Mouse (Mus musculus) lung, postnatal 0 days (tissue): Measurements from ENCODE around the gene Celf1. TPM values are rescaled to one million over a fixed set of nuclear protein-coding genes. Genes with fewer than 3 reads are reported as not detected.

ENCODE experiments used
- ATAC-seq: fragments of 200-750 bp; cut with Nextera tagmentation; 2 replicates; pipeline ENCODE4 v1.8.0; 2017; ENCODE audit warnings: moderate library complexity
- DNase-seq: peaks from one replicate; pipeline ENCODE4 v3.0.0-alpha.2; 2016; ENCODE audit warnings: low spot score
- H3K27ac ChIP-seq: fragments of 300-500 bp; sonication (generic); 2 replicates; pipeline ENCODE4 v1.5.1; 2014; ENCODE audit warnings: antibody characterized with exemption, mild to moderate bottlenecking, low read length, mixed read lengths
- H3K27me3 ChIP-seq: fragments of 300-500 bp; sonication (generic); replicated peaks from 2 replicates; pipeline ENCODE4 v1.6.1; 2014; ENCODE audit warnings: low read length, mixed read lengths; ENCODE audit not compliant: insufficient read depth
- H3K36me3 ChIP-seq: fragments of 300-500 bp; sonication (generic); 2 replicates; pipeline ENCODE4 v1.6.1; 2014; ENCODE audit warnings: low read length, mixed read lengths; ENCODE audit not compliant: insufficient read depth
- H3K4me1 ChIP-seq: fragments of 300-500 bp; sonication (generic); 2 replicates; pipeline ENCODE4 v1.6.1; 2014; ENCODE audit warnings: antibody characterized with exemption, low read depth, low read length, mixed read lengths; ENCODE audit not compliant: insufficient read depth
- H3K4me2 ChIP-seq: fragments of 300-500 bp; sonication (generic); replicated peaks from 2 replicates; pipeline ENCODE4 v1.6.1; 2014; ENCODE audit warnings: low read depth, mild to moderate bottlenecking, low read length, moderate library complexity, mixed read lengths
- H3K4me3 ChIP-seq: fragments of 300-500 bp; sonication (generic); 2 replicates; pipeline ENCODE4 v1.5.1; 2014; ENCODE audit warnings: low read depth, low read length
- H3K9ac ChIP-seq: fragments of 300-500 bp; sonication (generic); replicated peaks from 2 replicates; pipeline ENCODE4 v1.6.1; 2014; ENCODE audit warnings: low read depth, mild to moderate bottlenecking
- H3K9me3 ChIP-seq: fragments of 300-500 bp; sonication (generic); 2 replicates; pipeline ENCODE4 v1.6.1; 2016; ENCODE audit warnings: low read length, mixed read lengths
- CTCF ChIP-seq: IDR thresholded peaks from 2 replicates; pipeline ENCODE4 v1.5.1; 2016; ENCODE audit warnings: antibody characterized with exemption, mild to moderate bottlenecking
- EP300 ChIP-seq: IDR thresholded peaks from 2 replicates; pipeline ENCODE4 v1.6.1; 2016; ENCODE audit warnings: antibody characterized with exemption, mild to moderate bottlenecking, control low read depth
- WGBS: fragments of 180-500 bp; shearing (Covaris S2); extraction: QIAGEN DNeasy Blood & Tissue Kit; methylation state at CpG from one replicate; pipeline ENCODE4 v1.1.7; 2014; 5-methylcytosine and 5-hydroxymethylcytosine counted together
- polyA plus RNA-seq: library from polyadenylated mRNA; unstranded; fragments of >200 nt; fragmentation: Nextera tagmentation; extraction: Ambion mirVana; gene quantifications from 2 replicates; pipeline ENCODE4 v1.2.1, GENCODE M21; 2015

Celf1 gene
- polyA plus RNA-seq, 1 experiment from 2014 or later: 35.1 TPM

DNA sequence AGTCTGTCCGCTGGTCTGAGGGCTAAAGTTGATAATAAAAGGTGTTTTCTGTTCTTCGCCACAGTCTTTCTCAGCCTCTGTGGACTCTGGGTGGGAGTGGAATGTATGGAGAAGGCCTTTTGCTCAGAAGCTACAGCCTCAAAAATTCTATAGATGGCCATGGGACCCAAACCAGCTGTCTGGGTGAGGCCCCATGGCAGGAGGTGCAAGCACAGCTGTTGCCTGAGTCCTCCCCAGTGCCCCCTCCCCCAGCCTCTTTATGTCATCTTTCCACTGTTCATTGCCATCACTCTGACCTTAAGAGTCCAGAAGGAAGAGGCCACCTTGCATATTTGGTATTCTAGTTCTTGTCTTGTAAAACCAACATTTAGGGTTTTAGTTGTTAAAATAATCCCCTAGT lies 119.2 kb downstream of the Celf1 start:
- Histone ChIP-seq H3K27me3 (no peaks in the 10 kb centered on the region), H3K4me1 (peaks cover 6% of the 10 kb centered on the region), H3K9me3 (no peaks in the 10 kb centered on the region), H3K4me2 (no peak overlapping the region), H3K27ac (no peak overlapping the region), H3K36me3 (peaks cover 55% of the 10 kb centered on the region), H3K9ac (no peak overlapping the region), H3K4me3 (no peak overlapping the region)
- DNase-seq (no peak), ATAC-seq (no peak)
- 94% methylated on average over 2 of the region's 2 CpGs for WGBS
- no peak for TF ChIP-seq EP300
- TF ChIP-seq CTCF: no peak

GRCm38 (mm10) chr2:91060544-91061355 lies 120.6 kb downstream of the Celf1 start:
- peaks cover 49% of the 10 kb centered on the region for H3K36me3 ChIP-seq
- H3K9ac ChIP-seq: no peak overlapping the region
- no peaks in the 10 kb centered on the region for H3K9me3 ChIP-seq
- H3K27ac ChIP-seq: no peak overlapping the region
- ATAC-seq (peak; percentile 43), DNase-seq (peak; percentile 37)
- H3K4me2 ChIP-seq: no peak overlapping the region
- WGBS: 76% methylated on average over 10 of the region's 10 CpGs
- TF ChIP-seq EP300 (no peak), CTCF (peak; percentile 82)
- H3K4me1 ChIP-seq: no peaks in the 10 kb centered on the region
- no peaks in the 10 kb centered on the region for H3K27me3 ChIP-seq
- no peak overlapping the region for H3K4me3 ChIP-seq

DNA sequence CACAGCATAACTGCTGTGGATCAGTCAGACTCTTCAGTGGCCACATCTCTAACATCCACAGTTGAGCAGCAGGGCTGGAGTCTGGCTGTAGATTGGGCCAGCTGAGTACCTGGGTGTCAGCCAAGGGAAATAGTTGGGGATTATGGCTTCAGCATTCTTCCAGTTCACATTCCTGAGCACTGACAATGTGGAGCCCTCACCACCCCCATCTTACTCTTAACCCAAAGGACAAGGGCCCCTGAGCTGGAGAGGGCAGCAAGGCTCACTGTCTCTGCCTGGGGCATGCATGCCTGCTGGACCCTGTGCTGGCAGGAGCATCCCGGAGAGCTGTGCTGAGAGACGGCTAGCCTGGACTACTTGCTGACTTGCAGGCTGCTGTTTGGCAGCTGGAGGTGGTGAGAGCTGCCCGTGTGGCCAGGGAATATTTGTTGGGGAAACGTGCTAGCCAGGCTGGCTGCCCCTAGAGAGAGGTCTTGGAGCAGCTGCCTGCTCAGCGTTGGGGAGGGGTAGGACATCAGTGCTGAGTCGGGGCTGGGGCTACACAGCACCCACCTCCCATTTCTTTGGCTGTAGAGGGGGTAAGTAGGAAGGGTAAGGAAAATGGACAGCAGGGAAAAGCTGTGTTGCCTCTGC lies 121.8 kb downstream of the Celf1 start:
- ATAC-seq (peak; percentile 51), DNase-seq (peak; percentile 44)
- Histone ChIP-seq H3K4me2 (no peak overlapping the region), H3K9ac (no peak overlapping the region), H3K27ac (no peak overlapping the region; the same call in 1 of the 2 replicates), H3K36me3 (peaks cover 37% of the 10 kb centered on the region), H3K9me3 (no peaks in the 10 kb centered on the region), H3K4me3 (no peak overlapping the region), H3K4me1 (no peaks in the 10 kb centered on the region), H3K27me3 (no peaks in the 10 kb centered on the region)
- WGBS: 69% methylated on average over 6 of the region's 6 CpGs
- TF ChIP-seq CTCF: no peak
- TF ChIP-seq EP300: no peak

- peaks cover 27% of the 10 kb centered on the region for H3K36me3 ChIP-seq
- WGBS: 92% methylated on average over 16 of the region's 16 CpGs
Measured at GRCm38 (mm10) chr2:91062779-91063606, 122.8 kb downstream of the Celf1 start.

DNA sequence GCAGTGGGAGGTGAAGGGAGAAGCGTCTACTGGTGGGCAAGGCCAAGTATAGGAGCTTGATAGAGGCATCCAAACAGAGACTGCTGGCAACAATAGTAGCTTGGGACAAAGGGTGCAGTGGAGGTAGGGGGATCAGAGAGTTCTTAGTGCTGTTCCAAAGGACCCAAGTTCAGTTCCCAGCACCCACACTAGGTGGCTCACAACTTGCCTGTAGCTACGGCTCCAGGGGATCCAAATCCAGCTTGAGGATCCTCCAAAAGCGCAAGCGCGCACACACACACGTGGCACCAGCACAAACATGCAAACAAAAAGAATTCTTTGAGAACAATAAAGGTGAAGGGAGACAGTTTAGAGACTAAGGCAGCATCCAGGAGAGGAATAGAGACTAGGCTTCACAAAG lies 124.0 kb downstream of the Celf1 start:
- no peak for ATAC-seq
- Histone ChIP-seq H3K9ac (no peak overlapping the region), H3K4me1 (peaks cover 3% of the 10 kb centered on the region; the same call in 1 of the 2 replicates), H3K4me3 (no peak overlapping the region), H3K27me3 (no peaks in the 10 kb centered on the region), H3K9me3 (no peaks in the 10 kb centered on the region), H3K27ac (no peak overlapping the region), H3K4me2 (no peak overlapping the region), H3K36me3 (peaks cover 17% of the 10 kb centered on the region)
- WGBS: 86% methylated on average over 6 of the region's 6 CpGs
- no peak for TF ChIP-seq CTCF
- no peak for TF ChIP-seq EP300
- DNase-seq: no peak

More at GRCm38 (mm10) chr2:91062779-91063606, 122.8 kb downstream of the Celf1 start:
- Histone ChIP-seq H3K4me2 (no peak overlapping the region), H3K4me3 (no peak overlapping the region), H3K9me3 (no peaks in the 10 kb centered on the region), H3K4me1 (no peaks in the 10 kb centered on the region), H3K9ac (no peak overlapping the region), H3K27ac (no peak overlapping the region), H3K27me3 (no peaks in the 10 kb centered on the region)
- no peak for DNase-seq
- ATAC-seq: no peak
- TF ChIP-seq CTCF: no peak
- no peak for TF ChIP-seq EP300

GRCm38 (mm10) chr2:91065544-91065943 lies 125.4 kb downstream of the Celf1 start:
- no peak overlapping the region for H3K27ac ChIP-seq
- H3K4me1 ChIP-seq: peaks cover 3% of the 10 kb centered on the region; the same call in 1 of the 2 replicates
- ATAC-seq (no peak), DNase-seq (peak; percentile 62)
- H3K4me3 ChIP-seq: no peak overlapping the region
- H3K9me3 ChIP-seq: no peaks in the 10 kb centered on the region
- WGBS: 41% methylated on average over 3 of the region's 3 CpGs
- no peak overlapping the region for H3K9ac ChIP-seq
- no peak for TF ChIP-seq EP300
- TF ChIP-seq CTCF: peak; percentile 83
- no peaks in the 10 kb centered on the region for H3K27me3 ChIP-seq
- H3K4me2 ChIP-seq: no peak overlapping the region
- H3K36me3 ChIP-seq: peaks cover 10% of the 10 kb centered on the region
